Mouse (Mus musculus): Measurements from ENCODE around the gene Tas2r134. TPM values are rescaled to one million over a fixed set of nuclear protein-coding genes. Genes with fewer than 3 reads are reported as not detected.
A peak's percentile ranks its signal among the peaks of the same experiment; 100 is the strongest.

The Tas2r134 gene
- total RNA-seq, 1 experiment from 2014 or later, result not detected

DNA sequence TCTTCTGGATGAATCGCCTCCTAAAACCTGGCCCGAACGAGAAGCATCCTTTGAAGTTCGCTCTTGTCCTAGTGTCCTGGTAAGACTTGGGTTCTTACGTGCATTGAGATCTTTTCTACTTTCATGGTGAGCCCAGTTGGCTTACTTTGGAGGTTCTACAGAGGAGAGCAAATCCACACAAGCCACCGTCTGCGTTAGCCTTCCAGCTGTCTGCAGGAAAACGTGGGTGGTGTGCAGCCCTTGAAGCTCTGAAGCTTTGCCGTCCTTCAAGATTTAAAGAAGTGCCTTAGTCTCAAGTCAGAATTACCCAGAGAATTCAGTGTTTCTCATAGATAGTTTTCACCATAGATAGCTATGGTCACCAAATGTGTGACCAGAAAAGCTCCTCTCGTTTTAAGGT, 24.8 kb downstream of the Tas2r134 start:
- no peak for DNase-seq

DNA sequence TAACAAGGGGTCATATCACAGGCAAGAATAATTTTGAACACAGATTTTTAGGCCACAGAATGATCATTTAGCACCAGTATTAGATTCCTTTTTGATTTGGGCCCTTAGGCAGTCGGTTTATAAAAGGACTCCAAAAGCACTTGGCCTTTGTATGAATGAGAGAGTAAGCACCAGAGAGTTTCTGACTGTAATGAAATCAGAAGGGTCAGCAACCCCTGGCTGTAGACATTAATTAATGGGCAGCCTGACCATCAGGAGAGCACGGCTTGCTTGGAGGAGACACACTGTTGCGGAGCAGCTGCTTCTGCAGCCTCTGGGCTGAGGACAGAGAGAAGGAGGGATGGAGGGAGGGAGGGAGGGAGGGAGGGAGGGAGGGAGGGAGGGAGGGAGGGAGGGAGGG, 30.4 kb downstream of the Tas2r134 start:
- no peak for DNase-seq

DNA sequence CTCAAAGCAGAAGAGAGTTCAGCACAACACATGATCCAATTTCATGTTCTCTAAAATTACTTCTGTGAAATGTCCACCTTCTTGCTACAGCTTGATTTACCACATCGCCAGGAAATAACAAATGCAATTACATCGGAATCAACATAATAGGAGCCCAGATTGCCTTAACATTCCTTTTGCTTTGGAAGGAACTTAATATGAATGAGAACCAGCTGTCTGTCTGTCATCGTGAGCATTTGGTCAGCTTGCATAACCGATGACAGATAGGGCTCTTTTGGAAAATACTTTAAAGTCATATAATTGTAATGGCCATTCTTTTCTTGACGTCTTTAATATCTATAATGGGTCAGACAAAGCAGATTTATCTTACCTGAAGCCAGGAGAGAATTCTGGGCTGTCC, 31.0 kb downstream of the Tas2r134 start:
- DNase-seq, result no peak

DNA sequence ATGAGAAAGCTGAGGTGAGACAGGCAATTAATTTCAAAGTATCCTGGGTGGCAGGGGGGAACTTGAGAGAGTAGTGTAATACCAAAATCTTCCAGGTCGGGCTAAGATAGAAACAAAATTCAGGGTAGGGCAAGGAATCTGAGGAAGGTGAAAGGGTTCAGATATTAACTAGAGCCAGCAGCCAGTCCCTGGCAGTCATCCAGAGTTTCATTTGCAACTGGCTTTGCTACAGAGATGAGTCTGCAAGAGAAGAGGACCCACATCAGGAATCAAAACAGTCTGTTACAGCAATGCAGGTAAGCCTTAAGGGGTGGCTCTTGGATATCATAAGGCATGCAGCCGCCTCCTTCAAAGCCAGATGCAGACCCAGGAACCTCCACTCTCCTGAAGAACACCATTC, 47.0 kb downstream of the Tas2r134 start:
- DNase-seq, result peak; percentile 61
